Mouse (Mus musculus): Measurements from ENCODE around the gene Rpusd3.

Gene Rpusd3

GRCm38 (mm10) chr6:113384351-113384927, 34.7 kb downstream of the Rpusd3 start:
- DNase-seq = no peak

- DNase-seq = no peak
Measured at GRCm38 (mm10) chr6:113380480-113380879, 38.7 kb downstream of the Rpusd3 start.

GRCm38 (mm10) chr6:113379246-113379645, 39.9 kb downstream of the Rpusd3 start:
- DNase-seq = no peak

- DNase-seq = peak; percentile 89
Measured at GRCm38 (mm10) chr6:113377496-113378385, 41.4 kb downstream of the Rpusd3 start, which contains the start of the genes Tada3 and Arpc4. Gene Tada3, minus strand, starts transcription at chr6:113377883. Gene Arpc4, plus strand, starts transcription at chr6:113378115.

GRCm38 (mm10) chr6:113377172-113377495, 42.0 kb downstream of the Rpusd3 start:
- no peak for DNase-seq

- DNase-seq = no peak
Measured at GRCm38 (mm10) chr6:113373491-113373890, 45.6 kb downstream of the Rpusd3 start.

- DNase-seq = no peak
Measured at GRCm38 (mm10) chr6:113370194-113370929, 48.8 kb downstream of the Rpusd3 start.

- DNase-seq = no peak
Measured at GRCm38 (mm10) chr6:113368577-113368976, 50.6 kb downstream of the Rpusd3 start.

GRCm38 (mm10) chr6:113368124-113368523, 51.0 kb downstream of the Rpusd3 start:
- no peak for DNase-seq

- no peak for DNase-seq
Measured at GRCm38 (mm10) chr6:113367574-113367973, 51.6 kb downstream of the Rpusd3 start.

- DNase-seq = no peak
Measured at GRCm38 (mm10) chr6:113366639-113367038, 52.5 kb downstream of the Rpusd3 start.
